Mouse (Mus musculus) embryonic facial prominence, embryonic 12.5 days (tissue): Measurements from ENCODE around the gene Etv1. TPM values are rescaled to one million over a fixed set of nuclear protein-coding genes. Genes with fewer than 3 reads are reported as not detected.
"Not testable (repeated sequence)": the region's sequence is repeated elsewhere in the genome, so short reads cannot be mapped to it uniquely, and the experiment has no call there.

ENCODE experiments used
- ATAC-seq: fragments of 200-750 bp; cut with Nextera tagmentation; 2 replicates; pipeline ENCODE4 v1.8.0; 2017; ENCODE audit not compliant: insufficient number of reproducible peaks, insufficient read depth, low FRiP score, low TSS enrichment
- H3K27ac ChIP-seq: fragments of 300-500 bp; sonication (generic); 2 replicates; pipeline ENCODE4 v1.5.1; 2016; ENCODE audit warnings: mild to moderate bottlenecking
- H3K27me3 ChIP-seq: fragments of 300-500 bp; sonication (generic); 2 replicates; pipeline ENCODE4 v1.6.1; 2016; ENCODE audit warnings: mild to moderate bottlenecking, moderate library complexity
- H3K36me3 ChIP-seq: fragments of 300-500 bp; sonication (generic); 2 replicates; pipeline ENCODE4 v1.6.1; 2016; ENCODE audit warnings: mild to moderate bottlenecking
- H3K4me1 ChIP-seq: fragments of 300-500 bp; sonication (generic); 2 replicates; pipeline ENCODE4 v1.6.1; 2016
- H3K4me2 ChIP-seq: fragments of 300-500 bp; sonication (generic); replicated peaks from 2 replicates; pipeline ENCODE4 v1.6.1; 2016; ENCODE audit warnings: mild to moderate bottlenecking, moderate library complexity
- H3K4me3 ChIP-seq: fragments of 300-500 bp; sonication (generic); 2 replicates; pipeline ENCODE4 v1.5.1; 2016; ENCODE audit warnings: mild to moderate bottlenecking
- H3K9ac ChIP-seq: fragments of 300-500 bp; sonication (generic); 2 replicates; pipeline ENCODE4 v1.6.1; 2016; ENCODE audit warnings: mild to moderate bottlenecking, moderate library complexity
- H3K9me3 ChIP-seq: fragments of 300-500 bp; sonication (generic); 2 replicates; pipeline ENCODE4 v1.6.1; 2016; ENCODE audit warnings: mild to moderate bottlenecking, moderate library complexity
- WGBS: fragments of 180-500 bp; shearing (Covaris S2); methylation state at CpG from one replicate; pipeline ENCODE4 v1.1.7; 2016; 5-methylcytosine and 5-hydroxymethylcytosine counted together
- polyA plus RNA-seq: library from polyadenylated mRNA; unstranded; fragments of >200 nt; fragmentation: Nextera tagmentation; extraction: Ambion mirVana; gene quantifications from 2 replicates; pipeline ENCODE4 v1.2.1, GENCODE M21; 2016

Etv1 gene
- polyA plus RNA-seq, 1 experiment from 2014 or later = 23.2 TPM

GRCm38 (mm10) chr12:38820642-38821041 lies 41.5 kb downstream of the Etv1 start:
- no peak overlapping the region for H3K27ac ChIP-seq
- H3K4me3 ChIP-seq = no peak overlapping the region
- no peaks in the 10 kb centered on the region for H3K4me1 ChIP-seq
- H3K27me3 ChIP-seq = no peaks in the 10 kb centered on the region
- ATAC-seq = no peak
- no peak overlapping the region for H3K4me2 ChIP-seq
- no peak overlapping the region for H3K9ac ChIP-seq
- 83% methylated on average over 4 of the region's 4 CpGs for WGBS
- no peaks in the 10 kb centered on the region for H3K36me3 ChIP-seq
- H3K9me3 ChIP-seq = no peaks in the 10 kb centered on the region

DNA sequence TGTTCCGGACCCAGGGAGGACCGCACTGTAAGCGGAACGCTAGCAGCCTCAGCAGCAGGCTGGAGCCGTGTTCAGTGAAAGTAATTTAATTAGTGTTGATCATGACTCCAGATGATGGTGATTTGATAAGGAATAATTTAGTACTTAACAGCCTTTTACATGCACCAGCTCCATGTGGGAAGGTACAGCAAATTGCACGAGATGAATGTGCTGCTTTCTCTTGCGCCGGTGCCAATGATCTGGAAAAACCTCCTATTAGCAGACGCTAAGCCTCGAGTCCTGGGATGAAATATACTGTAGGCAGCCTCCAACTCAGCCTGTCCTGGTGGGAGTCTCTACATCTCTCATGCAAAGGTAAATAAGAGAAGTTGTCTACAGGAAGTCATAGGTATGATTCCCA lies 45.2 kb downstream of the Etv1 start:
- H3K36me3 ChIP-seq = no peaks in the 10 kb centered on the region
- H3K27me3 ChIP-seq = no peaks in the 10 kb centered on the region
- H3K9ac ChIP-seq = no peak overlapping the region
- WGBS = 77% methylated on average over 10 of the region's 10 CpGs
- no peak overlapping the region for H3K4me2 ChIP-seq
- no peaks in the 10 kb centered on the region for H3K9me3 ChIP-seq
- H3K4me3 ChIP-seq = no peak overlapping the region
- ATAC-seq = no peak
- H3K27ac ChIP-seq = no peak overlapping the region
- H3K4me1 ChIP-seq = no peaks in the 10 kb centered on the region

DNA sequence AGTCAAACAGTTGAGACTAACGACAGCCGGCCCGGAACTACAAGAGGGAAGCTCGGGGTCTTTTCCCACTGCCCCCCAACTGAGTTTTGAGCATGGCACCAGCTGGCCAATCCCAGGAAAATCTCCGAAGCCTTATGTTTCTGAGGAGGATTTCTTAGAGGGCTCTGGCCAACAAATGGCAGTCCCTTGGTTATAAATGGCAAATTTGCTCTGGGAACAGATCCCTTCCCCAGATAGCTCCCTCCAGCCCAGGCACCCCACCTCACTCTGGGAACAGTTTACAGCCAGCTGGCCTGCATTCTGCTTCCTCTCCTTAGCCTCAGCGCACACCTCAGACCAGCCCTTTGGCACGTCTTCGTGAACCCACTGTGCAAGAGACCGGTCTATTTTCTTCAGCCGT lies 53.8 kb downstream of the Etv1 start:
- Histone ChIP-seq H3K4me3 (no peak overlapping the region), H3K4me2 (no peak overlapping the region), H3K9me3 (no peaks in the 10 kb centered on the region), H3K36me3 (no peaks in the 10 kb centered on the region), H3K27ac (no peak overlapping the region), H3K9ac (no peak overlapping the region), H3K27me3 (no peaks in the 10 kb centered on the region), H3K4me1 (peaks cover 5% of the 10 kb centered on the region; the same call in 1 of the 2 replicates)
- no peak for ATAC-seq
- WGBS = 88% methylated on average over 10 of the region's 10 CpGs

GRCm38 (mm10) chr12:38834581-38834980 lies 55.4 kb downstream of the Etv1 start:
- 49% methylated on average over 4 of the region's 4 CpGs for WGBS
- no peak for ATAC-seq

GRCm38 (mm10) chr12:38834986-38835385 lies 55.8 kb downstream of the Etv1 start:
- not testable (repeated sequence) for ATAC-seq, H3K27me3 ChIP-seq, H3K4me1 ChIP-seq, H3K36me3 ChIP-seq, H3K27ac ChIP-seq, H3K4me2 ChIP-seq, H3K9ac ChIP-seq, H3K4me3 ChIP-seq, H3K9me3 ChIP-seq
- 77% methylated on average over 8 of the region's 8 CpGs for WGBS

More at GRCm38 (mm10) chr12:38834581-38834980, 55.4 kb downstream of the Etv1 start:
- H3K4me1 ChIP-seq = peaks cover 5% of the 10 kb centered on the region; the same call in 1 of the 2 replicates
- H3K9ac ChIP-seq = no peak overlapping the region
- H3K27me3 ChIP-seq = no peaks in the 10 kb centered on the region
- H3K36me3 ChIP-seq = no peaks in the 10 kb centered on the region
- no peak overlapping the region for H3K4me2 ChIP-seq
- H3K27ac ChIP-seq = no peak overlapping the region
- H3K4me3 ChIP-seq = no peak overlapping the region
- H3K9me3 ChIP-seq = no peaks in the 10 kb centered on the region

- Histone ChIP-seq H3K4me2 (no peak overlapping the region), H3K27ac (peak overlapping the region; percentile 43; the same call in 1 of the 2 replicates), H3K27me3 (no peaks in the 10 kb centered on the region), H3K4me3 (no peak overlapping the region), H3K9me3 (no peaks in the 10 kb centered on the region), H3K9ac (no peak overlapping the region), H3K4me1 (peaks cover 6% of the 10 kb centered on the region; the same call in 1 of the 2 replicates), H3K36me3 (no peaks in the 10 kb centered on the region)
- peak; percentile 90 for ATAC-seq
- whole genome bisulfite sequencing = 7% methylated on average over 1 of the region's 1 CpGs
Observed at GRCm38 (mm10) chr12:38843801-38844295, 64.7 kb downstream of the Etv1 start.

- Histone ChIP-seq H3K9me3 (no peaks in the 10 kb centered on the region), H3K4me3 (no peak overlapping the region), H3K4me2 (no peak overlapping the region), H3K4me1 (peaks cover 6% of the 10 kb centered on the region; the same call in 1 of the 2 replicates), H3K9ac (no peak overlapping the region), H3K36me3 (no peaks in the 10 kb centered on the region), H3K27ac (no peak overlapping the region), H3K27me3 (no peaks in the 10 kb centered on the region)
- no peak for ATAC-seq
- WGBS = 44% methylated on average over 6 of the region's 6 CpGs
Observed at GRCm38 (mm10) chr12:38847500-38848261, 68.5 kb downstream of the Etv1 start.

DNA sequence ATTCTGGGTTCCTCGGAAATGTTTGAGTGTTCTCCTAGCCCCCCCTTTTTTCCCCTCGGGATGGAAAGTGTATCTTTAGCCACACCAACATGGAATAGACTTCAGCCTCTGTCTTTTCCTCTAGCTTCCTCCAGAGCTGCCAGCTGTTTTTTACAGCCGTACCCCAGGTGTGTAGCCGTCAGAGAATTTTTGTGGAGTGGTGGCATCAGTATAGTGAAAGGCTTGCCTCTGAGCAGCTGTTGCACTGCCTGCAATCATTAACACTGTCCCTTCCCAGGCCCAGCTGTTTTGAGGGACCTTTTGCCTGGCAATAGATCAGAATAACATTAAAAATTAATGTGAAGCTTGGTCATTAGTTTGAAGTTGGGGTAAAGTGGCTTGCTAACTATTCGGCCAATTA lies 70.8 kb downstream of the Etv1 start:
- WGBS = 59% methylated on average over 5 of the region's 5 CpGs
- no peak for ATAC-seq
- Histone ChIP-seq H3K27ac (no peak overlapping the region), H3K4me3 (no peak overlapping the region), H3K36me3 (no peaks in the 10 kb centered on the region), H3K4me1 (peaks cover 6% of the 10 kb centered on the region; the same call in 1 of the 2 replicates), H3K27me3 (no peaks in the 10 kb centered on the region), H3K9ac (no peak overlapping the region), H3K9me3 (no peaks in the 10 kb centered on the region), H3K4me2 (no peak overlapping the region)

DNA sequence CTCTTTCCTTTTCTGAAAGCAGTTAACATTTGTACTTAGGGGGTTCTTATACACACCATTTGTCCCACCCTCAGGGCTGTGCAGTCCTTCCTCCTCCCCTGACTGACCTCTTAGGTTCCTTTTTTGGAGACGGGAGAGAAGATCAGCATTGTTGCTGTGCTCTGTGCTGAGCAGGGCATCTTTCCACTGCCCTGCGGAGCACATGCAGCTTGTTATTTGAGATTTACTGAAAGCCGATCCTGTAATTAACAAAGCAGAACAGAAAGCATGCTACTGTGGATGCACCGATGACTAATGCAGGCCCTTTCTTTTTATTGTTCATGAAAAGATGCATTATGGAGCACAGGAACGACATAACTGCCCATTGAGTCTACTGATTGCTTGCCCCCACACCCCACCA lies 75.1 kb downstream of the Etv1 start:
- Histone ChIP-seq H3K36me3 (peaks cover 3% of the 10 kb centered on the region), H3K4me2 (no peak overlapping the region), H3K4me1 (peaks cover 8% of the 10 kb centered on the region; the same call in 1 of the 2 replicates), H3K27me3 (no peaks in the 10 kb centered on the region), H3K27ac (no peak overlapping the region), H3K9me3 (no peaks in the 10 kb centered on the region), H3K9ac (no peak overlapping the region), H3K4me3 (no peak overlapping the region)
- ATAC-seq = no peak
- WGBS = 14% methylated on average over 5 of the region's 5 CpGs

GRCm38 (mm10) chr12:38854751-38855150 lies 75.6 kb downstream of the Etv1 start:
- H3K27me3 ChIP-seq = no peaks in the 10 kb centered on the region
- no peak overlapping the region for H3K27ac ChIP-seq
- H3K4me2 ChIP-seq = no peak overlapping the region
- WGBS = 49% methylated on average over 6 of the region's 6 CpGs
- peaks cover 3% of the 10 kb centered on the region for H3K36me3 ChIP-seq
- no peak overlapping the region for H3K9ac ChIP-seq
- no peak overlapping the region for H3K4me3 ChIP-seq
- no peaks in the 10 kb centered on the region for H3K9me3 ChIP-seq
- no peak for ATAC-seq
- peaks cover 8% of the 10 kb centered on the region; the same call in 1 of the 2 replicates for H3K4me1 ChIP-seq

- Histone ChIP-seq H3K36me3 (peaks cover 6% of the 10 kb centered on the region), H3K9ac (no peak overlapping the region), H3K4me2 (no peak overlapping the region), H3K4me3 (no peak overlapping the region), H3K4me1 (peaks cover 5% of the 10 kb centered on the region; the same call in 1 of the 2 replicates), H3K27me3 (no peaks in the 10 kb centered on the region), H3K27ac (no peak overlapping the region), H3K9me3 (no peaks in the 10 kb centered on the region)
- 88% methylated on average over 4 of the region's 4 CpGs for WGBS
- ATAC-seq = no peak
Observed at GRCm38 (mm10) chr12:38859675-38860074, 80.5 kb downstream of the Etv1 start.
